Mouse (Mus musculus): ENCODE results near the gene 4930503E14Rik. TPM values are rescaled to one million over a fixed set of nuclear protein-coding genes. Genes with fewer than 3 reads are reported as not detected.
"Not testable (repeated sequence)": the region's sequence is repeated elsewhere in the genome, so short reads cannot be mapped to it uniquely, and the experiment has no call there.

Gene 4930503E14Rik
- not detected in 2 replicates for total RNA-seq (2015)
- total RNA-seq (2017) = not detected in 2 replicates

DNA sequence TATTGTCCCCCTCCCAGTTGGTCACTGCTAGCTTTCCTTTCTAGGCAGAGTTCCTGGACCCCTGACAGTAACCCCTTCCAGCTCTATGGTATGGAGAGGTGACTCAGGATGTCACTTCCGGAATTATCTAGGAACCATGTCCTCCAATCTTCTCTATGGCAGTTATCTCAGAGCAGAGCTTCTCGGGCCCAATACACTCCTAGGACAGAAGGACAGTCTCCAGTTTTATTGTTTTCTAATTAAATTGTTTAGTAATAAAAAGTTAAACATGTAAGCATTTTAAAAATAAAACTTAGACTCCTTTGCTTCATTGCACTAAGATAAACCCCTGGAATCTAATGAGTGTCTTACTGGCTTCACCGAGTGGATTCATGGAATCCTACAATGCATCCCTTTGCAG, at the start of gene 4930503E14Rik:
Gene 4930503E14Rik, minus strand, starts transcription at position 101 of the 400 bp plus-strand sequence.
- ATAC-seq (ENCODE audit: poor library complexity, severe bottlenecking) = not testable (repeated sequence)

DNA sequence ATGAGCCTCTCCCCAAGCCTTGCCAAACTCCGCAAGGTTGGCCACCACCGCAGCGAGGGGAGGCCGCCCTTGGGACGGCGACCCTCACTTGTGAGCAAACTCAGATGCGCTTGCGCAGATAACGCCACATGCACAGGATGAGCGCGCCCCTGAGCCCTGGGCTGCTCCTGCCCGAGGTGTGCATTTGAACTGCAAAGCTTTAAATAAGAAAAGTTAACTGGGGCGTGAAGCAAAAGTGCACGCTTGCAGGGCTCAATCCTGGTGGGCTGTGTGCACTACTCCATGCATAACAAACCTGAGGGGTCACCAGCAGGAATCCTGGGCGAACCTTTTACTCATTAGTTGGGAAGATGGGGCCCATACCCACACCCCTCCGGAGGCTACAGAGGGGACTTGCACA, 35.0 kb upstream of the 4930503E14Rik start:
- no peak for ATAC-seq (ENCODE audit: poor library complexity, severe bottlenecking)

- ATAC-seq (ENCODE audit: poor library complexity, severe bottlenecking) = not testable (repeated sequence)
Observed at GRCm38 (mm10) chr14:44197361-44197760, 15.7 kb downstream of the 4930503E14Rik start, which contains the start of gene Gm8212. Gm8212 (plus strand) TSS chr14:44197661.

DNA sequence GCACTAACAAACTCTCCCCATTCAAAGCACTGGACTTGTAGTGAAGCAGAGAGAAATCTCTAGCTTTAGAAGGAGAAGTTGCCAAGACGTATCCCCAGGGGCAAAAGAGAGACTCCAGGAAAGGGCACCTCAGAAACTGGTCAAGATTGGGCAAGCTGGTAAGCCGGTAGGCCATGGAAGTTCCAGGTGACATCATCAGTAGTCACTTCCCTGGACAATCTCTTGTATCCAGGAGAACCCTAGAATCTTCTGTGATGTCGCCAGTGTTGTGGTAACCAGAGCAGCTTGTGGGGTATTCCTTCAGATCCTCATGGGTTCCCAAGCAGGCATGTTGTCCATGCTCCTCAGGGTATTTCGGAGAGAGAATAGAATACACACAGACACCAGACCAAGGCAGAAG, 89.5 kb downstream of the 4930503E14Rik start, which contains the start of gene Gm3327:
Gene Gm3327, plus strand, starts transcription at position 301 of the 400 bp plus-strand sequence.
- not testable (repeated sequence) for ATAC-seq (ENCODE audit: poor library complexity, severe bottlenecking)

Other genes with a start within 250 kb of the 4930503E14Rik start
- gene Ang6, start 211.0 kb downstream of the 4930503E14Rik start, total RNA-seq (2015) = not detected in 2 replicates
- gene Ang6, start 211.0 kb downstream of the 4930503E14Rik start, total RNA-seq (2017) = not detected in 2 replicates
- 323 and 334 TPM in 2 replicates for gene Ear2, start 110.6 kb downstream of the 4930503E14Rik start, total RNA-seq (2015)
- gene Ear2, start 110.6 kb downstream of the 4930503E14Rik start, total RNA-seq (2017) = 586 and 674 TPM in 2 replicates
- gene Gm3327, start 89.4 kb downstream of the 4930503E14Rik start, total RNA-seq (2015) = not detected in 2 replicates
- not detected in 2 replicates for gene Gm3327, start 89.4 kb downstream of the 4930503E14Rik start, total RNA-seq (2017)
- not detected in 2 replicates for gene Gm8212, start 15.6 kb downstream of the 4930503E14Rik start, total RNA-seq (2015)
- gene Gm8212, start 15.6 kb downstream of the 4930503E14Rik start, total RNA-seq (2017) = not detected in 2 replicates
- not detected in 2 replicates for gene Gm8220, start 72.3 kb upstream of the 4930503E14Rik start, total RNA-seq (2015)
- gene Gm8220, start 72.3 kb upstream of the 4930503E14Rik start, total RNA-seq (2017) = not detected in 2 replicates
- not detected in 2 replicates for gene Gm5930, start 125.3 kb upstream of the 4930503E14Rik start, total RNA-seq (2015)
- gene Gm5930, start 125.3 kb upstream of the 4930503E14Rik start, total RNA-seq (2017) = not detected in 2 replicates
- gene Gm8229, start 152.1 kb upstream of the 4930503E14Rik start, total RNA-seq (2015) = not detected in 2 replicates
- gene Gm8229, start 152.1 kb upstream of the 4930503E14Rik start, total RNA-seq (2017) = not detected in 2 replicates
- not detected in 2 replicates for gene Gm3371, start 197.4 kb upstream of the 4930503E14Rik start, total RNA-seq (2015)
- gene Gm3371, start 197.4 kb upstream of the 4930503E14Rik start, total RNA-seq (2017) = not detected in 2 replicates
- not detected in 2 replicates for gene Gm8232, start 220.4 kb upstream of the 4930503E14Rik start, total RNA-seq (2015)
- gene Gm8232, start 220.4 kb upstream of the 4930503E14Rik start, total RNA-seq (2017) = not detected in 2 replicates